Mouse (Mus musculus) cortical plate, adult 2 months (tissue): ENCODE results near the gene Tbc1d2b.

Source experiments
- CTCF ChIP-seq: fragments of 200-500 bp; IDR thresholded peaks from 2 replicates; pipeline ENCODE4 v1.5.1; 2011; ENCODE audit warnings: mild to moderate bottlenecking, control low read depth, low read length; ENCODE audit not compliant: insufficient read depth; ENCODE audit errors: extremely low read depth
- POLR2A ChIP-seq: fragments of 200-500 bp; IDR thresholded peaks from 2 replicates; pipeline ENCODE4 v1.6.1; 2011; ENCODE audit warnings: mild to moderate bottlenecking, low read length, control low read depth; ENCODE audit not compliant: insufficient read depth; ENCODE audit errors: extremely low read depth

- TF ChIP-seq POLR2A (no peak), CTCF (no peak)
Observed at GRCm38 (mm10) chr9:90233906-90234419, 36.6 kb downstream of the Tbc1d2b start.
